Mouse (Mus musculus) forebrain, embryonic 14.5 days (tissue): ENCODE data around the gene 1700001L19Rik. TPM values are rescaled to one million over a fixed set of nuclear protein-coding genes. Genes with fewer than 3 reads are reported as not detected.

Experiments used
- ATAC-seq: fragments of 200-750 bp; cut with Nextera tagmentation; 2 replicates; pipeline ENCODE4 v1.8.0; 2017; ENCODE audit warnings: mild to moderate bottlenecking, moderate library complexity
- DNase-seq: peaks from one replicate; pipeline ENCODE4 v3.0.0-alpha.2; 2015; ENCODE audit warnings: low spot score
- H3K27ac ChIP-seq: fragments of 300-500 bp; sonication (generic); 2 replicates; pipeline ENCODE4 v1.5.1; 2014; ENCODE audit warnings: low read depth, mild to moderate bottlenecking, control low read depth, low read length, moderate library complexity
- H3K27me3 ChIP-seq: fragments of 300-500 bp; sonication (generic); replicated peaks from 2 replicates; pipeline ENCODE4 v1.6.1; 2014; ENCODE audit warnings: low read length, control low read depth, mixed read lengths; ENCODE audit not compliant: control insufficient read depth, insufficient read depth
- H3K36me3 ChIP-seq: fragments of 300-500 bp; sonication (generic); 2 replicates; pipeline ENCODE4 v1.6.1; 2014; ENCODE audit warnings: low read length, control low read depth; ENCODE audit not compliant: control insufficient read depth, insufficient read depth
- H3K4me1 ChIP-seq: fragments of 300-500 bp; sonication (generic); 2 replicates; pipeline ENCODE4 v1.6.1; 2014; ENCODE audit warnings: antibody characterized with exemption, low read length, control low read depth; ENCODE audit not compliant: control insufficient read depth, insufficient read depth
- H3K4me2 ChIP-seq: fragments of 300-500 bp; sonication (generic); 2 replicates; pipeline ENCODE4 v1.6.1; 2014; ENCODE audit warnings: mild to moderate bottlenecking, control low read depth, low read length
- H3K4me3 ChIP-seq: fragments of 300-500 bp; sonication (generic); 2 replicates; pipeline ENCODE4 v1.5.1; 2014; ENCODE audit warnings: low read depth, low read length, control low read depth
- H3K9ac ChIP-seq: fragments of 300-500 bp; sonication (generic); 2 replicates; pipeline ENCODE4 v1.6.1; 2014; ENCODE audit warnings: mild to moderate bottlenecking, low read length, control low read depth, moderate library complexity
- H3K9me3 ChIP-seq: fragments of 300-500 bp; sonication (generic); replicated peaks from 2 replicates; pipeline ENCODE4 v1.6.1; 2016; ENCODE audit warnings: low read length, control low read depth, mixed read lengths; ENCODE audit not compliant: control insufficient read depth
- WGBS: fragments of 180-500 bp; shearing (Covaris S2); extraction: QIAGEN DNeasy Blood & Tissue Kit; methylation state at CpG from one replicate; pipeline ENCODE4 v1.1.7; 2014; 5-methylcytosine and 5-hydroxymethylcytosine counted together
- polyA plus RNA-seq: library from polyadenylated mRNA; unstranded; fragments of >200 nt; fragmentation: Nextera tagmentation; extraction: Ambion mirVana; gene quantifications from 2 replicates; pipeline ENCODE4 v1.2.1, GENCODE M21; 2014

1700001L19Rik gene
- polyA plus RNA-seq, 1 experiment from 2014 or later: 3.3 TPM

GRCm38 (mm10) chr13:68598953-68599352, 1.7 kb downstream of the 1700001L19Rik start:
- H3K36me3 ChIP-seq: no peaks in the 10 kb centered on the region
- no peaks in the 10 kb centered on the region for H3K27me3 ChIP-seq
- H3K4me3 ChIP-seq: no peak overlapping the region
- no peak for ATAC-seq
- DNase-seq: no peak
- H3K4me1 ChIP-seq: no peaks in the 10 kb centered on the region
- no peaks in the 10 kb centered on the region for H3K9me3 ChIP-seq
- no peak overlapping the region for H3K27ac ChIP-seq
- H3K4me2 ChIP-seq: no peak overlapping the region
- H3K9ac ChIP-seq: no peak overlapping the region

DNA sequence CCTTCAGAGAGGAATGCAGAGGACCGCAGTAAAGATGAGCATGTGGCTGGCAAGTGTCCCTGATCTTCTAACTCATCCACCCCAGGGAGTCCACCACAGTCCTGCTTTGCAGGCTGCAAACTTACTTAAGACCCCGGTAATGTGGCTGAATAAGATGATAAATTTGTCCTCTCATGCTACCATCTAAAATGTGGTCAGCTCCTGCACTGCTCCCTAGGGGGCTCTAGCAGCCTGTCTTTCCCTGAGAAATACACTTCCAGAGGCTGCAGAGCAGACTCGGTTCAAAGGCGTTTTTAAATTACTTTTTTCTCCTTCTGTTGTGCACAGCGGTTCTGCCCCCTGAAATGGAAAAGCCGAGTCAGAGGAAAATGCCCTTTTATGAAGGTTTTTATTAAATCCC, 4.0 kb downstream of the 1700001L19Rik start:
- no peaks in the 10 kb centered on the region for H3K27me3 ChIP-seq
- no peak overlapping the region for H3K4me2 ChIP-seq
- WGBS: 13% methylated on average over 6 of the region's 6 CpGs
- H3K4me1 ChIP-seq: no peaks in the 10 kb centered on the region
- H3K36me3 ChIP-seq: no peaks in the 10 kb centered on the region
- peak; percentile 71 for DNase-seq
- no peaks in the 10 kb centered on the region for H3K9me3 ChIP-seq
- peak; percentile 58 for ATAC-seq
- H3K27ac ChIP-seq: no peak overlapping the region
- H3K4me3 ChIP-seq: no peak overlapping the region
- no peak overlapping the region for H3K9ac ChIP-seq

- Histone ChIP-seq H3K4me3 (no peak overlapping the region), H3K27me3 (no peaks in the 10 kb centered on the region), H3K4me1 (no peaks in the 10 kb centered on the region), H3K9ac (no peak overlapping the region), H3K36me3 (no peaks in the 10 kb centered on the region), H3K9me3 (no peaks in the 10 kb centered on the region), H3K27ac (no peak overlapping the region), H3K4me2 (no peak overlapping the region)
- DNase-seq (no peak), ATAC-seq (no peak)
- WGBS: 84% methylated on average over 6 of the region's 6 CpGs
These were observed 5.9 kb downstream of the 1700001L19Rik start for GRCm38 (mm10) chr13:68603085-68603484.

- WGBS: 6% methylated on average over 11 of the region's 11 CpGs
- Histone ChIP-seq H3K9me3 (no peaks in the 10 kb centered on the region), H3K27me3 (no peaks in the 10 kb centered on the region), H3K4me2 (peak overlapping the region; percentile 38), H3K36me3 (no peaks in the 10 kb centered on the region), H3K4me3 (peak overlapping the region; percentile 16; the same call in 1 of the 2 replicates), H3K4me1 (no peaks in the 10 kb centered on the region), H3K9ac (no peak overlapping the region), H3K27ac (no peak overlapping the region)
- ATAC-seq (peak; percentile 78), DNase-seq (peak; percentile 75)
These were observed 8.5 kb downstream of the 1700001L19Rik start for GRCm38 (mm10) chr13:68605689-68606126.

- Histone ChIP-seq H3K9me3 (no peaks in the 10 kb centered on the region), H3K27me3 (no peaks in the 10 kb centered on the region), H3K4me3 (no peak overlapping the region), H3K4me1 (no peaks in the 10 kb centered on the region), H3K36me3 (no peaks in the 10 kb centered on the region), H3K4me2 (peak overlapping the region; percentile 19), H3K9ac (no peak overlapping the region), H3K27ac (no peak overlapping the region)
- ATAC-seq (peak; percentile 50; the same call in 1 of the 2 replicates), DNase-seq (peak; percentile 25)
- 54% methylated on average over 21 of the region's 21 CpGs for WGBS
These were observed 10.6 kb downstream of the 1700001L19Rik start for GRCm38 (mm10) chr13:68607652-68608405.

DNA sequence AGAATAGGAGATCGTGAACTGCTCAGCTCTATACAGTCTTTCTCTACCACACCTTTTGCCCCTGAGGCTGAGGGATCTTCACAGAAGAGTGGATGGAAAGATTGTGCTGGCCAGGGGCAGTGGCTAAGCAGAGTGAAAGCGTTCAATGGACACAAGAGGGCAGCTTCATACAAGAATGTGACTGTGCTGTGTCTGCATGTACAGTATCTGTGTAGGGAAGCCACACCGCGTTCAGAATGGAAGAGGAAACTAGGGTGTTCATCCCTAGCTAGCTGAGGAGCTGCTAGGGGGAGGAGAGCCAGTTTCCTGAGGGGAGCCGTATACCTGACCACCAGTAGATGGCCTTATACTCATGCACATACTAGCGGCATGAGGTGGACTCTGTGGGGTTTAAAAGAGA, 25.6 kb downstream of the 1700001L19Rik start:
- H3K4me1 ChIP-seq: no peaks in the 10 kb centered on the region
- no peak overlapping the region for H3K4me2 ChIP-seq
- ATAC-seq: 0 out of 2 replicates have a peak, but pooled peaks have one; percentile 29
- no peaks in the 10 kb centered on the region for H3K27me3 ChIP-seq
- no peak overlapping the region for H3K4me3 ChIP-seq
- H3K27ac ChIP-seq: no peak overlapping the region
- H3K9me3 ChIP-seq: no peaks in the 10 kb centered on the region
- no peaks in the 10 kb centered on the region for H3K36me3 ChIP-seq
- no peak overlapping the region for H3K9ac ChIP-seq
- peak; percentile 35 for DNase-seq
- 62% methylated on average over 6 of the region's 6 CpGs for WGBS

DNA sequence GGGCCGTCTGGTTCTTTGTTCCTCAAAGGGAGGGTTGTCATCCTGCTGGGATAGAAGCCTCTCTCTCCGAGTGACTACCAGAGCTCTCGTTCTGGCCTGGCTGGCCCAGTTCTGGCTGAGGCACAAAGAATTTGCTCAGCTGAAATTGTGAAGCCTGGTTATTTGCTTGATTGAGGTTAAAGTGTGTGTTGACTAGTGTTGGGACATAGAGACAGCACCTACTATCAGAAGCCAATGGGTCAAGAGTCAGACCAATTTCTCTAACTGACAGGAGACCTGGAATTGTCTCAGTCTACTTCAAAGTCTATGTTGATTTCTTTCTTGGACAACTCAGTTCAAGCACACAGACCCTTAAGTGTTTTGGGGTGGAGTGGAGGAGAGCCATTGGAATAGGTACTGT, 29.8 kb downstream of the 1700001L19Rik start:
- Histone ChIP-seq H3K36me3 (no peaks in the 10 kb centered on the region), H3K9ac (no peak overlapping the region), H3K9me3 (no peaks in the 10 kb centered on the region), H3K27ac (no peak overlapping the region), H3K4me3 (no peak overlapping the region), H3K4me2 (no peak overlapping the region), H3K4me1 (no peaks in the 10 kb centered on the region), H3K27me3 (no peaks in the 10 kb centered on the region)
- no peak for DNase-seq
- WGBS: 73% methylated on average over 3 of the region's 3 CpGs
- ATAC-seq: no peak

- ATAC-seq (no peak), DNase-seq (no peak)
- 88% methylated on average over 1 of the region's 1 CpGs for WGBS
- Histone ChIP-seq H3K4me1 (no peaks in the 10 kb centered on the region), H3K4me3 (no peak overlapping the region), H3K9me3 (no peaks in the 10 kb centered on the region), H3K9ac (no peak overlapping the region), H3K4me2 (no peak overlapping the region), H3K27ac (no peak overlapping the region), H3K27me3 (no peaks in the 10 kb centered on the region), H3K36me3 (no peaks in the 10 kb centered on the region)
These were observed 45.6 kb downstream of the 1700001L19Rik start for GRCm38 (mm10) chr13:68642786-68643185.
